Mouse (Mus musculus): Measurements from ENCODE around the gene Ptch1.
A peak's percentile ranks its signal among the peaks of the same experiment; 100 is the strongest.

Gene Ptch1

DNA sequence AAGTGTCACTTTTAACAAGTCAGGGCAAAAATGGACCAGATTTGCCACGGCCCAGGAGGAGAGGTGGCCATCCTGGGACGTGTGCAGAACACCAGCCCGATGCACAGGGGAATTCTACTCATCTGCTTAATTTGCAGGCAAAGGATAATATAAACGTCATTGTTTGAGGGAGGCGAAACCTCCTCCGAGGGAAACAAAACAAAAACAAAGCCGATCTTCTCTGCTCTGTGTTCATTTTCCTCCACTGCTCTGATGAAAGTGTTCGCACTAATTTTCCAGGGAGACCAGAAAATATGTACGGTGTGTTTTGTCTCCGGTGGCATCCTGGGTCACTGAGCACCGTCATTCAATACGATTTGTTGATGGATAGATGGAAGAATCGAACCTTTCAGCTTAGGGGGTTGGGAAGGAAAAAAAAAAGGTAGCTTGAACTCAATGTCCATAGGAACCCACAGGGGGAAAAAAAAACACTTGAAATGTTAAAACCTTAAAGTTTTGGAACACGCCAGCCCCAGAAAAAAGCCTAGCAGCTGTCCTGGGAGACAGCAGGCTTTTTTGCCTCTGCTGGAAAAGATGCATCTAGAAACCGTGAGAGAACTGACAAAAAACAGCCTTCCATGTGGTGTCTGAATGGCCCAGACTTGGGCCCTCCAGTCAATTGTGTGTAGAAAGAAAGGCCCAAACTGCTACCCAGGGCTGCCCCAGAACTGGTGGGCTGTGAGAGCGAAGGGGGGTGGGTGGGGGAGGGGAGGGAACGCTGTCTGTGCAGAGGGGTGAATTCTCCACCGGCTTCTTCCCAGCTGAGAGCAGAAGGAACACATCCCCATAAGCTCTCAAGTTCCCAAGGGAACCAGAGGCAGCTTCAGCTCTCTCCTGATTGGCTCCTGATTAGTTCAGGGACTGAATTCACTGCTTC is 86.3 kb downstream of the Ptch1 start:
- DNase-seq = no peak

DNA sequence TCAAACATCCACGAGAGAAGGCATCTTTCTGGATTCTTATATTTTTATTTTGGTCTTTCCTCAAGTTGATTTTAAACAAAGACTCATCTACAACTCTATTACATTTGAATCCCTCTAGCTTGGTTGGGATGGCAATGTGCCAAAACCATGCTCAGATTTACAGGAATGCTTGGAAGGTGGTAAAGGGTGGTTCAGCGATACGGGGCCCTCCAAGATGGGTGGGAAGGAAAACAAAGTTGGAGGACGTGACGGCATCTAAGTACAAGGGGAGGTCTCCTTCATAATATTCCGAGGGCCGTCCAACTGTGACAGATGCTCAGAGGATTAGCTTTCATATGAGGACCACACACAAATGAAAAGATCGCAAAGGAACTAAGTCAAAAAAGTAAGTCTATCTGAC is 98.0 kb downstream of the Ptch1 start:
- peak; percentile 17 for DNase-seq

Measured in lung, postnatal 36 days (tissue).